Mouse (Mus musculus) gonadal fat pad, adult 2 months (tissue): ENCODE measurements at regions not wholly inside any gene's neighbourhood (a gene's known extent, or its start where the extent isn't known, plus 50 kb on each side); places are given as distances from the start of the nearest gene placed in this dataset.

Experiments
- DNase-seq: peaks from one replicate; pipeline ENCODE4 v3.0.0-alpha.2; 2012; ENCODE audit warnings: low read depth

GRCm38 (mm10) chr4:29034406-29034805, 221.5 kb downstream of the Epha7 start:
- DNase-seq, result no peak

DNA sequence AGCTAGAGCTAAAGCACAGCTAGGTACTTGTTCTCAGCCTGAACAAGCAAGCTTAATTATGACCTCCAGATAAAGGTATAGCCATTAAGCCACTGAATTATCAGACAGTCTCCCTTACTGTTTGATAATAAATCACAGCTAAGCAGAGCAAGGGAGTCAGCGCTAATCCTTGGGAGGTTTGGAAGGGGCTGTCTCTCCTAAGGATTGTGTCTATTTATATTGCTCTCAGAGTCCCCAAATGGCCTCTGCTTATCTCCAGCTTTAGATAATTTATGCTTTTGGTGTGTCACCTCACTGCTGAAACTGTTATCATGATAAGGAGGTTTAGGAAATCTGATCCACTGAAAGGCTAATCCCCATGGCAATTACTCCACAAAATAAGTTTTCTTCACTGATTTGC, 227.1 kb downstream of the Epha7 start:
- DNase-seq, result no peak

- no peak for DNase-seq
Measured at GRCm38 (mm10) chr4:29068678-29069621, 256.0 kb downstream of the Epha7 start.

DNA sequence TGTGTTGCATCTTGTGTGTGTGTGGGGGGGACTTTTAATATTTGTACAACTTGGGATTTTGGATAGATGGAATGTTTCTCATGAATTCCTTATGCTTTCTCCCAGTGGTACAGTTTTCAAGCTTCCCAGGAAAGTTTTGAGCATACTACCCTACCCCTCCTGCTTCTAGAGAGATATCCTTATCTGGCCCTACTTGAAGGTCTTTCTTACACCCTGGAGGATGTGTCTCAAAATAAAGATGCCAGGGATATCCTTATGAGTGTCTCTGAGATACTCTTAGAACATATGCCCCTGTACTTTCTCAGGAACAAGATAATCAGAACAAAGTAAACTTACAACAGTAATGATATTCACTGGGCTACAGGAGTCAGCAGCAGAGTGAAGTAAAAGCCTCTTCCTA, 261.3 kb downstream of the Epha7 start:
- no peak for DNase-seq

DNA sequence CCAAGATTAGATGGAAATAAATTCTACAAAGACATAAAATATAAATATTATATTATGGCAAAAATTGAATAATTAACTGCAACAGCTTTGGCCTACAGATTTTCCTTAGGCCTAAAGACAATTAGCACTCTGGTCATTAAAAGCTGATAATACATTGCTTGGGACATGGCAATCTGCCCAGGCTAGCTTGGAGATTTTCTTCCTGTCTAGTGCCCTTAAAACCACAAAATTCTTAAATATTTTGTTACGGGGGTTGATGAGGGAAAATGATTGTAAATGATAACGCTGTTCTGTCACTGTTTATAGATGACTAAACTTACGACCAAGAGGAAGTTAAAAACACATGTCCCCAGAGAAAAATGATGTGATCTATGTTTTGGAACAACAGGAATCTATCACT, 261.9 kb downstream of the Epha7 start:
- no peak for DNase-seq

DNA sequence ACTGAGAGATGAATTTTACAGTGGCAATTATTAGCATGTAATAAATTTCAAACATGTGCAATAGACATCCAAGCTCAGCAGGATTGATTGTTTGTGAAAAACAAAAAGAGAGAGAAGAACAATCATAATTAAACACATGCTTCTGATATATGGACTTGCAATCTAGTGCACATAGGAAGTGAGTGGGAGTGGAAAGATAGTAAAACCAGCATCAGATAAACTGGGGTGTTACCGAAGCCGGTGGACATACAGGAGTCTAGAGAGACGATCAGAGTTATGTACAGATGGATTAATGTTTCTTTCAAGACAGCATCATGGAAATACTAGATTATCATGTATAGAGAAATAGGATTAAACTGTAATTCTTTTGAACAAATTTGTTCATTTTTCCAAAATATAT, 263.8 kb downstream of the Epha7 start:
- DNase-seq, result no peak

GRCm38 (mm10) chr4:29078391-29078790, 265.5 kb downstream of the Epha7 start:
- DNase-seq, result no peak

GRCm38 (mm10) chr4:29083545-29084290, 270.8 kb downstream of the Epha7 start:
- no peak for DNase-seq

- no peak for DNase-seq
Measured at GRCm38 (mm10) chr4:29090949-29091348, 278.0 kb downstream of the Epha7 start.

GRCm38 (mm10) chr4:29091495-29092211, 278.7 kb downstream of the Epha7 start:
- DNase-seq, result no peak

GRCm38 (mm10) chr4:29102373-29102772, 289.4 kb downstream of the Epha7 start:
- peak; percentile 36 for DNase-seq

- no peak for DNase-seq
Measured at GRCm38 (mm10) chr4:29103414-29103813, 290.5 kb downstream of the Epha7 start.

DNA sequence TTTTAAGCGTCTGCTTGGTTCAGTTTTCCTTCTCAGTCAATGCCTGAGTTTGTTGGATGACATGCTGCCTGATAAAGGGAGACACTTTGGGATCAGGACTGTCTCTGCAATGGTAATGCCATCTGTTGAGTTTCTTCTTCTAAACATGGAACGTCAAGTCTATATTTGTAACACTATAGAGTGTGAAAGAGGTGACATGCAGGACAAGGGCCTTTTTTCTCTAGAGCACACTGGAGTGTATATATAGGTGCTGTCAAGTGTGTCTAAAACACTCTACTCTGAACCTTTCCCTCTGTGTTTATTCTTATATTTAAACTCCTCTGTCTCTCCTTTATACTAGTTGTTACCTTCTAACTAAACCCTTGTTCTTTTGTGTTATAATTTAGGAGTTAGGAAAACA, 299.6 kb downstream of the Epha7 start:
- DNase-seq, result no peak

- no peak for DNase-seq
Measured at GRCm38 (mm10) chr4:29117025-29117424, 304.1 kb downstream of the Epha7 start.

GRCm38 (mm10) chr4:29117926-29118325, 305.0 kb downstream of the Epha7 start:
- no peak for DNase-seq

DNA sequence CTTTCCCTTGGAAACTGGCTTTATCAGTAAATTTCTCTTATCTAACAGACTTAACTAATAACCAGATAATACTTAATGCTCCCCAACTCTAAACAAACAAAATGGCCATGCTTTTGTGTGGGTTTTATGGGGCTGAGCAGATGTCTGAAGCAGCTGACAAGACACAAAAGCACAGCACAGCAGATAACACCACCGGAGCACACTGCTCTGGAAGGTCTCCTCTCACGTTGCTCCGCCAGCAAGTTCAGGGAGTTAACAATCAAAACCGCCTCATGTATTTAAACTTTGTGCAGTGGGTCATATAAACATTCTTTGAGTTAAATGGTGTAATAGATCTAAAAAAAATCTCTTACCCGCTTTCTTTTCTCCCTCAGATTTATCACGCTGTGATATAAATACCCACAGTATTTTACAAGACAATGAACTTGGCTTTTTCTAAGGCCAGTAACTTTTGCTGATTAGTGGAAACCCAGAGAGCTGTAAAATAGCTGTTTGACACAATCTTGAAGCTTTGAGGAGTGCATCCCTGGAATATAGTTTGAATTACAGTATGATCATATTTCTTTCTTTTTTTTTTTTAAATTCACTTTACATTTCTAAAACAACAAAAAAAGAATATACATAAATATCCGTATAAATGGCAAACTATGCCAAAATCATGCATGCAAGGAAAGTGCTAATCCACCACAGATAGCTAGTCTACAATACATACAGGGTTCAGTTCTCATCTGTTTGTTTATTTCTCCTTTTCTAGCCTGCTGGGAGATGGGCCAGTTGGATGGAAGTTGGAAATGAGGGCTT, 305.9 kb downstream of the Epha7 start:
- DNase-seq, result no peak

GRCm38 (mm10) chr4:29119480-29120153, 306.7 kb downstream of the Epha7 start:
- no peak for DNase-seq

DNA sequence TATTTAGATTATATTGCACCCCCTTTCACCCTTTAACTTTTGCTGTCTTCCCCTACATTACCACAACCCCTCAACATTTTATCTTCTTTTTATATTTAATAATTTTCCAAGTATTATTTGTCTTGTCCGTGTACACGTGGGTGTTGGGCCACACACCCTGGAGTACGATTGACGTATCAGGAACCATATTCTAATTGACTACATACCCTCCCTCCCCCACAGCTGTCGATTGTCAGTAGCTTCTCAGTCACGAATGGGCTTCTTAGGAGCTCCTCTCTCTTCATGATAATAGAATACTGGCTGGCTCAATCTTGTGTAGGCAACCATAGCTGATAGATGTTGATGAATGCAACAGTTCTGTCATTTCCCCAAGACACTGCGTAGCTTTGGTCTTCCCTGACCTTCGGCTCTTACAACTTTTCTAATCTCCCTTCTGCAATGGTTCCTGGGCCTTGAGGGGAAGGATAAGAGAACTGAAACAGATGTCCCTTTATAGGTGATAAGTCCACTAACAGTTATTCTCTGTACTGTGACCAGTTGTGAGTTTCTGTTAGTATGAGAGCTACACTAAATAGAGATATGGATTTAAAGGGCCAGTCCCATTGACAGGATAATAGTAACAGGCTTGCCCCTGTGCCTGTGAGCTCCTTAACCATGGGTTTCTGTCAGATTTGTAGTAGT, 310.9 kb downstream of the Epha7 start:
- DNase-seq, result no peak

- no peak for DNase-seq
Measured at GRCm38 (mm10) chr4:29130485-29130884, 317.6 kb downstream of the Epha7 start.
